Mouse (Mus musculus): ENCODE results near the gene Cysrt1.
A peak's percentile ranks its signal among the peaks of the same experiment; 100 is the strongest.

The Cysrt1 gene

DNA sequence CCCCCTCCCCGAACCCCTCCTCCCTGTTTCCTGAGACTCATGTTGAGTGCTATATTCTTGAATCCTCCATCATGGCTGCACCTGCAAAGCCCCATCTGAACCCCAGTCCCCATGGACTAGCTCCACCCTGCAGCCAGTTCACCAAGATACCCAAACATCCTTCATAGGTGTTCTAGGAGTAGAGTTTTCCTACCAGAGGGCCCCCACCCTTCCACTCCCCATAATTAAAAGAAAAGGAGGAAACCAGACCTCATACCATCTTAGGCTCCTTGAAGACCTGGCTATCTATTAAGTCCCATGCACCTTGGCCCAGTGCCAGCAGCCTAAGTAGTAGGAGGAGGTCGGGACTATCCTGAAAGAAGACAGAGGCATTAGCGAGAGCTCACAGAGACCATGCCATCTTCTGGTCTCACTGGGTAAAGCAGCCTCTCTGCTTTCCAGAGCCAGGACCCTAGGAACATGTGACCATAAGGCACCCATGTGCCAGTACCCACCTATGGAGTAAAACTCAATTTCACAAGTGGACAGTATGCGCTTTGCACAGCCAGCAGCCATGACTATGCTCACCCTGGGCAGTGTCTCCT lies 38.5 kb downstream of the Cysrt1 start:
- DNase-seq: no peak

DNA sequence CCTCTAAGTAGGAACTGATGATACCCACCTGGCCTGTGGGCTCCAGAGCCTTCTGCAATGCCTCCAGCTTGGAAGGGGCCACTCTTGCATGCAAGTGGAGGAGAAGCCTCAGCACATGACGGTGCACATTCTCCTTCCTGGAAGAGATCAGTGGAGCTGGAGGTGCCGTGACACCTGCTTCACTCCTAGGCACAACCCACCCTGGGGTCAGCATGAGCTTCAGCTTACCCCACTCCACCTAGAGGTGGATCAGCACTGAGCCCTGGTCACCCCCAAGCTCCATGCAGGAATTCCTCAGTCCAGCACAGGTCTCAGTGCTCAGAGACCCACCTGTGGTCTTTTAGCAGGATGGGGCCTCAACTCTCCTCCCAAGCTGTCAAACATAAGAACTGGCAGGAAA lies 41.6 kb downstream of the Cysrt1 start:
- DNase-seq: no peak

DNA sequence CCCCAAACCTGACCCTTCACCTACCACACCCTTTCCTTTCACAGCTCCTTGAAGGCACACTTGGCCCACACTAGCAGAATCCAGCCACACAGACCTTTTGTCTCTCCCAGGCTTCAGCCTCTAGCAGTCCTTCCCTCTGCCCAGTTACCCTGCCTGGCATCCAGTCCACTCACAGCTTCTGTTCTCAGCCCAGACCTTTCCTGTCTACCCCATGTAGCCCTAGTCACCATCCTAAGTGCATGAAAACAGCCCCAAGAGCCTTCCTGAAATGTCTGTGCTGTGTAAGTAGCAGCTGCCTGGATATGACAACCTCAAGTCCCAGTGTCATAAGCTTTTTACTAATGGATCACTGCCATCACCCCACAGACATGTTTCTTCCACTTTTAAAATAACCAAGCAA lies 44.3 kb downstream of the Cysrt1 start:
- no peak for DNase-seq

DNA sequence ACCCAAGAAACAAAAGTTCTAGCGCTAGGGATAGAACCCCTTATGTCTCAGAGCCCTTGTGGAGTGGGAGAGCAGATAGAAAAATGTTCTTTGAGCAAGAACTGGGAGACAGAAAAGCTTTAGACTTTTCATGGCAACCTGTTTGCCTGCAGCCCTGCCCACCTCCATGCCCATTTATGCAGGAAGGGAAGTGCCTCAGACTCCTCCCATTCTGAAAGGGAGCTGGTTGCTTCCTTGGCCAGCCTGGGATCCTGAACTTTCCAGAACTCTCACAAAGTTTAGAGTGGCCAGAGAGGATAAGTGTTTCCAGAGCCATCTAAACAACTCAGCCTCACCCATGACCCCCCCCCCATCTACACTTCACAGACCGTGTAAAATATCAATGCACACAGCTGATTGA lies 45.1 kb downstream of the Cysrt1 start:
- DNase-seq: no peak

DNA sequence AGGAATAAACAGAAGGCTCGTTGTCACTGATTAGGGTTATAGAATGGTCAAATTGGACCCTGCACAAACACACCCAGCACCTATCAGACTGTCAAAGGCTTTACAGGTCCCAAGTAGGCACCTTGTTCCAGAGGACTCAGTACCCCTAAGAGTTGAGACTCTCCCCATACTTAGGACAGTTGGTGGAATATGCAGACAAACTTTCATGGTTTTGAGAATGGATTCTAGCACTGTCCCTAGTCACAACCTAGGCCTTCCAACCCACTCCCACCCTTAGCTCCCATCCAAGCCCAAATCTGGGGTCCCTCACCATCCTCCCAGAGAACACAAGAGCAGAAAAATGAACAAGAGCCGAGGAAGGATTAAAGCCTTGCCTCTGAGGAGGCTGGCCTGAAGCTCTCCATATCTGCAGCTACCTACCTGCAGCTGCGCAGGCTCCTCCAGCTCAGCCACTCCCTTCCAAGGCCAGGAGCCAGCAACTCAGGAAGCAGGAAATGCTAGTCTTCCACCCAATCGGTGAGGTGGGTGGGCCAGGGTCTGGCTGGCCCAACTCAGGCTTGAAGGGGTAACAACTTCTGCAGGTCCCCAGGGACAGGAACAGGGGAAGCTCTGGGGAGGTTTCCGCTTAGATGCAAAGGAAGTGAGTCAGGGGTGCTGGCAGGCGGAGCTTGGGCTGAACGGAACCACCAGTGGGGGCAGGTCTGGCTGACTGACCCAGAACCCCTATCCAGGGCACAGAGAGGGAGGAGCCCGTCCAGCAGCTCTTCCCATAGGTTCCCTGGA lies 45.9 kb downstream of the Cysrt1 start, which contains the start of gene Tor4a:
Tor4a (minus strand) TSS at position 715 of the 783 bp plus-strand sequence.
- peak; percentile 86 to 92 for DNase-seq

DNA sequence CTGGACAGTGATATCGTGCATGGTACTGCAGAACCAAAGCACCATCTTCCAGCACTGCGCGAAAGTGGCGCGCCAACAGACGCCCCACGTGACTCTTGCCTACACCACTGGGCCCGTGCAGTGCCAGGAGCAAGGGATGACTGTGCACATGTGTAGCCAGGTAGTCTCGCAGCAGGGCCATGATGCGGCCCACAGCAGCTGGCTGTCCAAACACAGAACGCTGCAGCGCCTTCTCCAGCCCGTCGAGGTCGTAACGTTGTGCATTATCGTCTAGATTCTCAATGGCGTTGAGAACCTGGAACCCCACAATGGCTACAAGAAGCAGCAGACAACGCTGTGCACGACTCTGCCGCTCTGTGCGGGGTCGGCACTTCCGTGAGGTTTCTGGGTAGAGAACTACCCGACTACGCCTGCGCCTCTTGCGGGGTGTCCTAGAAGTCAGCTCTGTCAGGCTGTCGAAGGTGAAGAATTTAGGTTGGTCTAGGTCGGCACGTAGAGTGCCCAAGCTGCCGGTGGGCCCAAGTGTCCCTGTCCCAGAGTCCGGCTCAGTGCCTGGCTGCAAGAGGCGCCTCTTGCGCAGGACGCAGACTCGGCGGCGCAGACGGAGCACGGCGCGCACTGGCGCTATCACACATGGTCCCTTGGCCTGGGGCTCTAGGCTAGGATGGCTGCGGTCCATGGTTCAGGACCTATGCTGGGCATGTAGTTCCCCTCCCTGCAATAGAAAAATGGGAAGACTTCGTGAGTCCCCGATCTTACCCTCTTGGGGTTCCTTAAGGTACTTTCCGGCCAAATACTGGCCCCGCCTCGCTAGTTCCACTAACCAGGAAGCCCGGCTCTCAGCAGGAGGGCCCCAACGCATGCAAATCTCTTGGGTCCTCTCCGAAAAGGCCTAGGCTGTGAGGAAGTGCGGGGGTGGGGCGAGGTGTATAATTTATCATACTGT lies 46.8 kb downstream of the Cysrt1 start:
- peak; percentile 83 to 84 for DNase-seq

DNA sequence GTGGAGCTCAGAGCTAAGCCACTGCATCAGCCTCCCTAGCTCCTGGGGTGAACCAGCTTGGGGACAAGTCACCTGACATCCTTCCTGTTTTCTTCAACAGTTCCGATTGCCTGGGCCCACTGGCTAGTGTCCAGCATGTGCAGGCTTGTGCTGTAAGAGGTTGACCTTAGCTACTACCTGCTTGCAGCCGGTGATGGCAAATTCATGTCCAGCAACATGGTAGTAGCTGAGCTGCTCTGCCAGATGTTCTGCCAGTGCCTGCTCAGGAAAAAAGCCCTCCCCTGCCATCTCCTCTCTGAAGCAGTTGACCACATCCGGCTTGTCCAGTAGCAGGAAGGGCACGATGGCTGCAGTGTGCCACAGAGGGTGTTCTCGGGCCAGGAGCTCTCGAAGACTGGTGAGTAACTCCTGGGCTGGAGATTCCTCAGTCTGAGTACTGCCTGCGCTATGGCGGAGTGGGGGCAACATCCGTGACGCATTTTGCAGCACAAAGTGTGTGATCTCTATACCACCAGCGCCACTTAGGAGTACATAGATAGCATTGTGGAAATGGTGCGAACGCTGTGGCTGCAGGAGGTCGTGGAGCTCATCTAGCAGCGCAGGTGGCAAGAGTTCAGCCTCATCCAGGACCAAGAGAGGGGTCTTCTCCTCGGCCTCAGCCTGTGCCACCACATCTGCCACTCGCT lies 47.6 kb downstream of the Cysrt1 start:
- DNase-seq: no peak

DNA sequence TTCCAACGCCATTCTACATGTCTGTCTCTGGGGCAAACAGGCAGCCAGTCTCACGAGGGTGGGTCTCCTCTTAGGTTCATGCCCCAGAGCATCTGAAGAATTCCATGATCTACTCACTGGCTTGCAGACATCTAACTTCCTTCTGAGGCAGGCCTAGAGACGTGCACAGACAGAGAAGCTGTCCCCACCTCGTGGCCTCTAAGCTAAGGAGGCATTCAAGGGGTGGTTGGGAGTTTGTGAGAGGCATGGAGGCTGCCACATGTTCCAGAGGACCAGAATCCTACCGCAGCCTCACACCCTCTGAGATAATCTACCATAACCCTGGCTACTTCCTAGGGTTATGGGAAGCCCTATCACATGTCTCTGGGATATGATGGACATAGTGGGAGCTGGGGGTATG lies 48.2 kb downstream of the Cysrt1 start:
- DNase-seq: no peak

DNA sequence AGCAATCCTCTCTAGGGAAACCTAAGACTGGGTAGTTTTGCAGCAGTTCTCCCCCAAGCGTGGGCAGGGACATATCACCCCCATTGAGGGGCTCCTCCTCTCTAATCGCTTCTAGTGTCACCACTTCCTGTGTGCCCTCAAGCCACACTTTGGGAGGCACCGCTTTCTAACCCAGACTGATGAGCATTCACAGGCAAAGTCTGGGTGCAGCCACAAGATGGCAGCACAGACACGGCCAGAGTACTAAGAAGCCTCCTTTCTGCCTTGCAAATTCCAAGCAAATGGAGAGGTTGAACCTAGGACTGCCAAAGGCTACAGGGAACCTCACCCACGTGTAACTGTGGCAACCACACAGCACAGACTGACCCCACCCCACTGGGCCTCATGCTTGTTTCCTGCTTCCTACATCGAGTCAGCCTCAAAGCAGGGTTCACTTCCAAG lies 48.9 kb downstream of the Cysrt1 start:
- peak; percentile 87 to 90 for DNase-seq
